Mouse (Mus musculus) heart, adult 2 months (tissue): ENCODE data around the gene Prr3. TPM values are rescaled to one million over a fixed set of nuclear protein-coding genes. Genes with fewer than 3 reads are reported as not detected.

ENCODE experiments used
- DNase-seq, 2 experiments: peaks; one replicate each; pipeline ENCODE4 v3.0.0; 2021
- H3K27ac ChIP-seq: fragments of 200-600 bp; 2 replicates; pipeline ENCODE4 v1.8.1; 2022
- H3K27me3 ChIP-seq: fragments of 200-500 bp; 2 replicates; pipeline ENCODE4 v1.6.1; 2012; ENCODE audit warnings: mild to moderate bottlenecking, low read length, inconsistent platforms, mixed read lengths; ENCODE audit not compliant: control insufficient read depth, insufficient read depth
- H3K36me3 ChIP-seq: fragments of 200-500 bp; 2 replicates; pipeline ENCODE4 v1.6.1; 2012; ENCODE audit warnings: low read length, inconsistent platforms; ENCODE audit not compliant: control insufficient read depth, insufficient read depth
- H3K4me1 ChIP-seq: fragments of 200-500 bp; 2 replicates; pipeline ENCODE4 v1.6.1; 2011; ENCODE audit warnings: low read length; ENCODE audit not compliant: control insufficient read depth, insufficient read depth
- H3K4me3 ChIP-seq: fragments of 200-600 bp; 2 replicates; pipeline ENCODE4 v1.8.1; 2022
- H3K79me2 ChIP-seq: fragments of 200-500 bp; replicated peaks from 2 replicates; pipeline ENCODE4 v1.6.1; 2012; ENCODE audit warnings: mild to moderate bottlenecking, inconsistent platforms, low read length, moderate library complexity, mixed read lengths; ENCODE audit not compliant: control insufficient read depth, insufficient read depth
- H3K9ac ChIP-seq: fragments of 200-500 bp; 2 replicates; pipeline ENCODE4 v1.6.1; 2012; ENCODE audit warnings: low read depth, mild to moderate bottlenecking, control low read depth, inconsistent platforms, low read length, mixed read lengths
- CTCF ChIP-seq: fragments of 200-600 bp; IDR thresholded peaks from 2 replicates; pipeline ENCODE4 v1.8.1; 2022; ENCODE audit warnings: antibody characterized with exemption, mild to moderate bottlenecking, moderate library complexity
- EP300 ChIP-seq: fragments of 200-500 bp; IDR thresholded peaks from 2 replicates; pipeline ENCODE4 v1.6.1; 2011; ENCODE audit warnings: low read depth, low read length, control low read depth; ENCODE audit not compliant: insufficient read depth
- POLR2A ChIP-seq: fragments of 200-500 bp; IDR thresholded peaks from 2 replicates; pipeline ENCODE4 v1.6.1; 2011; ENCODE audit warnings: mild to moderate bottlenecking, low read depth, low read length, control low read depth; ENCODE audit not compliant: insufficient read depth
- WGBS: fragments of 180-500 bp; shearing (Covaris S2); methylation state at CpG from one replicate; pipeline ENCODE4 v1.1.7; 2018; 5-methylcytosine and 5-hydroxymethylcytosine counted together
- intact Hi-C: fragments of 180-260 bp; cut with DNase I; formaldehyde crosslinking; loops from one replicate; pipeline ENCODE4 v1.15.1; 2025
- polyA plus RNA-seq: library from polyadenylated mRNA; depleted of rRNA; stranded (reverse); fragments of >200 nt; gene quantifications from 2 replicates; pipeline ENCODE4 v1.2.3, GENCODE M21; 2012
- total RNA-seq, 2 experiments: library from RNA; stranded (reverse); gene quantifications; 2 replicates each; pipeline ENCODE4 v1.2.3; 2021

Gene Prr3
- total and polyA plus RNA-seq, 3 experiments, result 3.9 to 7.6 (median 4.3) TPM

DNA sequence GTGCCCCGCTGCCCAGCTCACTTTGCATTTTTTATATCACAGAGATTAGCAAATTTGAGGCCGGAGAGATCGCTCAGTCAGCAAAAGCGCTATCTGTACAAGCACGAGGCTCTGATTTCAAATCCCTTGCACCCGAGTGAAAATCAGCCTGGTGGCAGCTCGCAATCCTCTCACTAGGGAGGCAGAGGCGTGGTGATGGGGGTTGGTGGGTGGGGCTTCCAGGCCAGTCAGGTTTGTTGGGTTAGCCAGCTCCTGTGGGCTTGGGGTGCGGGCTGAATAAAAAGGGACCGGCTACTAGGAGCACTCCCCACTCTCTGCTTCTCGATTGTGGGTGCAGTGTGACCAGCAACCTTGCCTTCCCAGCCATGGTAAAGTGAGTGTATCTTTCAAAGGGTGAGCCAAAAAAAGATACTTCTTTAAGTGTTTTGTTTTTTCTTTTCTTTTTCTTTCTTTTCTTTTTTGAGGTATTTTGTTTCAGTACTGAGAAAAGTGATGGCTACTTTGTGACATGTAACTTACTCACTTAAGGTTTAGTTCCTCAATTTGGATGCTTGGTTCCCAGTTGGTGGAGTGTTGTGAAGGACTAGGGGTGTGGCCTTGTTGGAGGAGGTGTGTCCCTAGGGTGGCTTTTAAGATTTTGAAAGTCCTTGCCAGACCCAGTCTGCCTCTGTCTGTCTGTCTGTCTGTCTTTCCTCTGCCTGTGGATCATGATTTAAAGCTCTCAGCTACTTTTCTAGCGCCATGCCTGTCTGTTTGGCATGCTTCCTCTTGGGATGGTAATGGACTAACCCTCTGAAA, 17.9 kb upstream of the Prr3 start:
- Histone ChIP-seq H3K9ac (peak overlapping the region; percentile 22; the same call in 1 of the 2 replicates), H3K4me1 (peaks cover 6% of the 10 kb centered on the region), H3K27me3 (no peaks in the 10 kb centered on the region), H3K79me2 (peaks cover 2% of the 10 kb centered on the region), H3K27ac (no peak overlapping the region), H3K4me3 (no peak overlapping the region), H3K36me3 (no peaks in the 10 kb centered on the region)
- 63% methylated on average over 12 of the region's 12 CpGs for WGBS
- intact Hi-C loops, result loop anchor here (1.0 to 2.0 kb wide), 3 partner anchors 34 to 195 kb away; partner anchors contain the start of gene H2-T23
- TF ChIP-seq CTCF, result no peak
- no peak for TF ChIP-seq EP300
- TF ChIP-seq POLR2A, result no peak
- DNase-seq, result peak; percentile 33 to 48

DNA sequence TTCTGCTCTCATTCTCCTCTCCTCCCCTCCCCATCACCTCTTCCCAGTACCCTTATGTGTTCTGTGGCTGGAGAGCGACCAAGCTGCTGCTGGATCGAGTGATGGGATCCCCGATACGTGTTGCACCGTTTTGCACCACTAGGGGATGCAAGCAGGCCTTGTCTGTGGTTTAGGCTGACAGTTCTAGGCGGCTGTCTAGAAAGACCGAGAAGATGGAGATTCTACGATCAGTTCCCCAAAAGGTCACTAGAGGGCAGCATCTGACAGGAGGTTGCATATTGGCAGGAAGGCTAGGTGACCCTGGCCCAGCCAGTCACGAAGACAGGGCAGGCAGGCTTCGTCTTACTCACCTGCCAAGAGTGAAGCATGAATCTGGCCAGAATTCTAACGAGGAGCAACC, 16.9 kb upstream of the Prr3 start:
- H3K4me1 ChIP-seq, result peaks cover 6% of the 10 kb centered on the region
- DNase-seq, result peak; percentile 93 to 94
- no peaks in the 10 kb centered on the region for H3K36me3 ChIP-seq
- TF ChIP-seq EP300 (peak; percentile 100), POLR2A (no peak), CTCF (peak; percentile 89)
- H3K4me3 ChIP-seq, result peak overlapping the region; percentile 16; the same call in 1 of the 2 replicates
- H3K27ac ChIP-seq, result peak overlapping the region; percentile 15
- no peak overlapping the region for H3K9ac ChIP-seq
- intact Hi-C loops, result loop anchor here (1.0 to 2.0 kb wide), 3 partner anchors 35 to 196 kb away; partner anchors contain the start of gene H2-T23
- no peaks in the 10 kb centered on the region for H3K79me2 ChIP-seq
- under 1% methylated on average over 11 of the region's 11 CpGs for WGBS
- no peaks in the 10 kb centered on the region for H3K27me3 ChIP-seq

DNA sequence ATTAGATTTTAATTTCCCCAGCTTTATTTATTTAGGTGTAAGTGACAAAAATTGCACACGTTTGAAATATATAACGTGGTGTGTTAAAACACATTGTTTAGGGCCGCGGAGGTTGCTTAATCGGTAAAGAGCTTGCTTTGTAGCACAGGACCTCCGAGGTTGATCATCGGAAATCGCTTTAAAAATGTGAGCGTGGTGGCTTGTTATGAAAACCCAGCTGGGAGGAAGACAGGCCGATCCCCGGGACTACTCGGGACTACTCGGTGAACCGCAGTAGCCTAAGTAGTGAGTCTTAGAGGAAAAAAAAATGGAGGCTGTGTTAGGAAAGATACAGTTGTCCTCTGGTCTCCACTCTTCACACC, 14.8 kb upstream of the Prr3 start:
- WGBS, result 3% methylated on average over 14 of the region's 14 CpGs
- Histone ChIP-seq H3K36me3 (no peaks in the 10 kb centered on the region), H3K27ac (peak overlapping the region; percentile 72), H3K4me3 (peak overlapping the region; percentile 64), H3K4me1 (peaks cover 6% of the 10 kb centered on the region), H3K9ac (peak overlapping the region; percentile 53), H3K79me2 (no peaks in the 10 kb centered on the region), H3K27me3 (no peaks in the 10 kb centered on the region)
- TF ChIP-seq POLR2A, result no peak
- TF ChIP-seq CTCF, result no peak
- TF ChIP-seq EP300, result no peak
- no peak for DNase-seq
- intact Hi-C loops, result loop anchor here (5.0 kb wide), 1 partner anchor 168 kb away; no protein-coding TSS in a partner anchor

DNA sequence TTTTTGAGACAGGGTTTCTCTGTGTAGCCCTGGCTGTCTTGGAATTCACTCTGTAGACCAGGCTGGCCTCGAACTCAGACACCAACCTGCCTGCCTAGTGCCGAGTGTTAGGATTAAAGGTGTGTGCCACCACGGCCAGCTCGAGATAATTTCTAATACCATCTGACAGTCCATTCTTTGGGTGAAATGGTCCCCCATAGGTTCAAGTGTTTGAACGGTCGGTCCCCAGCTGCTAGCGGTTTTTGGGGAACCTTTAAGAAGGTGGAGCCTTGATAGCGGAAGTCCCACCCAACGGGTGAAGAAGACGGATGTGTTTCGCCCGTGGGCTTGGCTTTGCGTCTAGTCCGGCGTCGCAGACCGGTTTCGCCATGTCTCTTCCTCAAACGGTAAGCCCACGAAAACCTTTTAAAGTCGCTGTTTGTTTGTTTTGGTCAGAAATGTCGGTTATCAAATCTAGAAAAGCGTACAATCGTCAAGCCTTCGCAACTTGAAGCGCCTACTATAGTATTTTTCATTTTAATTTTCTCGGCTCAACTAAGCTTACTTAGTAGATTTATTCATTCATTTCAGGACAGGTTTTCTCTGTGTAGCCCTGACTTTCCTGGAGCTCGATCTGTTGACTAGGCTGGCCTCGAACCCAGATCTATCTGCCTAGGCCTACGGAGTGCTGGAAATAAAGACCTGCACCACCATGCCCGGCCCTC, 14.3 kb upstream of the Prr3 start:
- H3K79me2 ChIP-seq, result no peaks in the 10 kb centered on the region
- peaks cover 6% of the 10 kb centered on the region for H3K4me1 ChIP-seq
- TF ChIP-seq CTCF (no peak), POLR2A (peak; percentile 96), EP300 (peak; percentile 80)
- DNase-seq, result peak; percentile 84 to 88
- H3K4me3 ChIP-seq, result peak overlapping the region; percentile 64
- H3K36me3 ChIP-seq, result no peaks in the 10 kb centered on the region
- H3K27me3 ChIP-seq, result no peaks in the 10 kb centered on the region
- peak overlapping the region; percentile 61; the same call in 1 of the 2 replicates for H3K9ac ChIP-seq
- intact Hi-C loops, result loop anchor here (5.0 kb wide), 1 partner anchor 167 kb away; no protein-coding TSS in a partner anchor
- 2% methylated on average over 31 of the region's 31 CpGs for WGBS
- H3K27ac ChIP-seq, result peak overlapping the region; percentile 72

DNA sequence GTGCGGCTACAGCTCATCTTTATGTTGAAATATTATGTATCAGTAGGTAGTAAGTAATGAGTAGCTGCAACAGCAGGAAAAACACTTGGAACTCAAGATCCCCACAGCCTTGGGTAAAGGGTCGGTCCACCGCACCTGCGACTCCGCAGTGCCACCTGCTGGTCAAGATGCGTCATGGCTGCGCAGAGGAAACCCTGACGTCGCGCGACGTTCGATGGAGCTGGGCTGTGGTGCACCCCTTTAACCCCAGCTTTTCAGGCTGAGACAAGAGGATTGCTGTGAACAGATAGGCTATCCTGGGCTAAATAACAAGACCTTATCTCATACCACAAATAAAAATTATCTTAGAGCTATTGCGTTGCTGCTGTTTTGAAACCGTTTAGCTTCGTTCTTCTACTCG, 13.6 kb upstream of the Prr3 start:
- TF ChIP-seq CTCF, result no peak
- no peak for TF ChIP-seq POLR2A
- TF ChIP-seq EP300, result peak; percentile 92
- Histone ChIP-seq H3K36me3 (no peaks in the 10 kb centered on the region), H3K4me3 (peak overlapping the region; percentile 64), H3K4me1 (peaks cover 4% of the 10 kb centered on the region), H3K79me2 (no peaks in the 10 kb centered on the region), H3K27ac (peak overlapping the region; percentile 72), H3K27me3 (no peaks in the 10 kb centered on the region), H3K9ac (no peak overlapping the region)
- intact Hi-C loops, result loop anchor here (1.0 to 5.0 kb wide), 2 partner anchors 56 to 166 kb away; no protein-coding TSS in a partner anchor
- WGBS, result 2% methylated on average over 17 of the region's 17 CpGs
- DNase-seq, result peak; percentile 81 to 85

DNA sequence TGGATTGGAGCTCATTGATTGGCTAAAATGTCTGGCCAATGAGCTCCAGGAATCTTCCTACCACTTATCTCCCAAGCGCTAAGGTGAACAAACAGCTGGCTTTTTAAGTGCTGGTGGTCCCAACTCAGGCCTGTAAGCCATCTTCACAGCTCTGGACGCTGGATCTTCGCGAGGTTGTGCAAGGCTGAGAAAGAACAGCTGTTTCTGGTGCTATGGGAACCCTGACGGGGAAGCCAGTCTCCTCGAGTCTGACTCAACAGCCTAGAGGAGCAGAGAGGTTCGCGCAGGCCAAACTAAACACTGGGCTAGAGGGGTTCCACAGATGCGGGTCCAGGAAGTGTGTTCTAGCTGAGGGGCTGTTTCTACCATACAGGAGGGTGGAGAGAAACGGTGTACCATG, 11.7 kb upstream of the Prr3 start:
- WGBS, result 30% methylated on average over 10 of the region's 10 CpGs
- TF ChIP-seq POLR2A (no peak), CTCF (no peak), EP300 (no peak)
- H3K36me3 ChIP-seq, result no peaks in the 10 kb centered on the region
- no peak overlapping the region for H3K27ac ChIP-seq
- intact Hi-C loops, result loop anchor here (5.0 kb wide), 1 partner anchor 164 kb away; no protein-coding TSS in a partner anchor
- no peaks in the 10 kb centered on the region for H3K27me3 ChIP-seq
- peaks cover 1% of the 10 kb centered on the region for H3K4me1 ChIP-seq
- peak; percentile 32 to 40 for DNase-seq
- no peak overlapping the region for H3K4me3 ChIP-seq
- no peak overlapping the region for H3K9ac ChIP-seq
- no peaks in the 10 kb centered on the region for H3K79me2 ChIP-seq
